Mouse (Mus musculus) neural tube, embryonic 11.5 days (tissue): ENCODE measurements around the gene Cd209f. TPM values are rescaled to one million over a fixed set of nuclear protein-coding genes. Genes with fewer than 3 reads are reported as not detected.
"Not testable (repeated sequence)": the region's sequence is repeated elsewhere in the genome, so short reads cannot be mapped to it uniquely, and the experiment has no call there.

Experiments
- ATAC-seq: fragments of 200-750 bp; cut with Nextera tagmentation; 2 replicates; pipeline ENCODE4 v1.8.0; 2017; ENCODE audit warnings: moderate number of reproducible peaks, mild to moderate bottlenecking, moderate TSS enrichment, moderate library complexity; ENCODE audit not compliant: insufficient read depth, low FRiP score, low TSS enrichment
- DNase-seq: peaks from one replicate; pipeline ENCODE4 v3.0.0-alpha.2; 2015; ENCODE audit warnings: low spot score
- H3K27ac ChIP-seq: fragments of 300-500 bp; sonication (generic); 2 replicates; pipeline ENCODE4 v1.5.1; 2014; ENCODE audit warnings: low read depth, mild to moderate bottlenecking, low read length
- H3K27me3 ChIP-seq: fragments of 300-500 bp; sonication (generic); 2 replicates; pipeline ENCODE4 v1.6.1; 2014; ENCODE audit warnings: mild to moderate bottlenecking, low read length, mixed read lengths; ENCODE audit not compliant: control insufficient read depth, insufficient read depth
- H3K36me3 ChIP-seq: fragments of 300-500 bp; sonication (generic); 2 replicates; pipeline ENCODE4 v1.6.1; 2014; ENCODE audit warnings: mild to moderate bottlenecking, low read length, moderate library complexity, mixed read lengths; ENCODE audit not compliant: control insufficient read depth, insufficient read depth
- H3K4me1 ChIP-seq: fragments of 300-500 bp; sonication (generic); 2 replicates; pipeline ENCODE4 v1.6.1; 2014; ENCODE audit warnings: low read length, mixed read lengths; ENCODE audit not compliant: control insufficient read depth, insufficient read depth
- H3K4me2 ChIP-seq: fragments of 300-500 bp; sonication (generic); 2 replicates; pipeline ENCODE4 v1.6.1; 2014; ENCODE audit warnings: low read depth, mild to moderate bottlenecking, moderate library complexity
- H3K4me3 ChIP-seq: fragments of 300-500 bp; sonication (generic); 2 replicates; pipeline ENCODE4 v1.5.1; 2014; ENCODE audit warnings: low read depth, low read length
- H3K9ac ChIP-seq: fragments of 300-500 bp; sonication (generic); 2 replicates; pipeline ENCODE4 v1.6.1; 2014; ENCODE audit warnings: mild to moderate bottlenecking, low read length
- H3K9me3 ChIP-seq: fragments of 300-500 bp; sonication (generic); 2 replicates; pipeline ENCODE4 v1.6.1; 2016; ENCODE audit warnings: low read length; ENCODE audit not compliant: control insufficient read depth
- WGBS: fragments of 180-500 bp; shearing (Covaris S2); extraction: QIAGEN DNeasy Blood & Tissue Kit; methylation state at CpG from one replicate; pipeline ENCODE4 v1.1.7; 2014; 5-methylcytosine and 5-hydroxymethylcytosine counted together
- polyA plus RNA-seq: library from polyadenylated mRNA; unstranded; fragments of >200 nt; fragmentation: Nextera tagmentation; extraction: Ambion mirVana; gene quantifications from 2 replicates; pipeline ENCODE4 v1.2.1, GENCODE M21; 2014

Cd209f gene
- polyA plus RNA-seq = not detected in 2 replicates

DNA sequence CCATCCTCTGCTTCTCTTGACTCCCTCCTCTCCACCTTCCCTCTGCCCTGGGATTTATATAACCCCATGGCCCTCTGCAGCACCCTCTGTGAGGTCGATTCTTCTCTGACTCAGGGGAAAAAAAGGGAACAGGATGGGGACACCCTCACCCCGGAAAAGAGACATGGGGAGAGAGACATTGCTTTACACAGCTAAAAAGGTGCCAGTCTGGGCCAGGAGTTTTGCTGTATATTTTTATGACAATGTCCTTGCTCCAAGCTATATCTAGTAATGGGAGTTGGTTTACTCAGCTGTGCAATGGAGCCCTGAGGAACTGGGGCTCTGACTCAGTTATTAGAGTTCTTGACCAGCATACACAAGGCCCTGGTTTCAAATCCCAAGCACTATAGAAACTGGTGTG is at the start of gene Cd209f:
Gene Cd209f, minus strand, starts transcription at position 101 of the 400 bp plus-strand sequence.
- H3K27me3 ChIP-seq, H3K4me2 ChIP-seq: not testable (repeated sequence)
- 76% methylated on average over 1 of the region's 2 CpGs for WGBS

GRCm38 (mm10) chr8:4154878-4155277 is 49.2 kb upstream of the Cd209f start:
- Histone ChIP-seq H3K27me3 (no peaks in the 10 kb centered on the region), H3K36me3 (no peaks in the 10 kb centered on the region), H3K4me3 (no peak overlapping the region), H3K4me1 (no peaks in the 10 kb centered on the region), H3K9me3 (no peaks in the 10 kb centered on the region), H3K4me2 (no peak overlapping the region), H3K27ac (no peak overlapping the region), H3K9ac (no peak overlapping the region)
- ATAC-seq (no peak), DNase-seq (no peak)

More for the DNA sequence above, at the start of gene Cd209f:
- not testable (repeated sequence) for ATAC-seq, DNase-seq, H3K9me3 ChIP-seq, H3K36me3 ChIP-seq, H3K4me3 ChIP-seq, H3K4me1 ChIP-seq, H3K27ac ChIP-seq, H3K9ac ChIP-seq

- WGBS = 29% methylated on average over 1 of the region's 1 CpGs
- no peak overlapping the region for H3K27ac ChIP-seq
- no peak overlapping the region for H3K4me2 ChIP-seq
- DNase-seq (no peak), ATAC-seq (no peak)
- no peak overlapping the region for H3K4me3 ChIP-seq
- no peaks in the 10 kb centered on the region for H3K27me3 ChIP-seq
- H3K9me3 ChIP-seq = no peaks in the 10 kb centered on the region
- H3K36me3 ChIP-seq = no peaks in the 10 kb centered on the region
- no peaks in the 10 kb centered on the region for H3K4me1 ChIP-seq
- H3K9ac ChIP-seq = no peak overlapping the region
These were observed 41.6 kb upstream of the Cd209f start for GRCm38 (mm10) chr8:4147272-4147671.

- no peak for DNase-seq
These were observed 36.1 kb upstream of the Cd209f start for GRCm38 (mm10) chr8:4141721-4142120.

DNA sequence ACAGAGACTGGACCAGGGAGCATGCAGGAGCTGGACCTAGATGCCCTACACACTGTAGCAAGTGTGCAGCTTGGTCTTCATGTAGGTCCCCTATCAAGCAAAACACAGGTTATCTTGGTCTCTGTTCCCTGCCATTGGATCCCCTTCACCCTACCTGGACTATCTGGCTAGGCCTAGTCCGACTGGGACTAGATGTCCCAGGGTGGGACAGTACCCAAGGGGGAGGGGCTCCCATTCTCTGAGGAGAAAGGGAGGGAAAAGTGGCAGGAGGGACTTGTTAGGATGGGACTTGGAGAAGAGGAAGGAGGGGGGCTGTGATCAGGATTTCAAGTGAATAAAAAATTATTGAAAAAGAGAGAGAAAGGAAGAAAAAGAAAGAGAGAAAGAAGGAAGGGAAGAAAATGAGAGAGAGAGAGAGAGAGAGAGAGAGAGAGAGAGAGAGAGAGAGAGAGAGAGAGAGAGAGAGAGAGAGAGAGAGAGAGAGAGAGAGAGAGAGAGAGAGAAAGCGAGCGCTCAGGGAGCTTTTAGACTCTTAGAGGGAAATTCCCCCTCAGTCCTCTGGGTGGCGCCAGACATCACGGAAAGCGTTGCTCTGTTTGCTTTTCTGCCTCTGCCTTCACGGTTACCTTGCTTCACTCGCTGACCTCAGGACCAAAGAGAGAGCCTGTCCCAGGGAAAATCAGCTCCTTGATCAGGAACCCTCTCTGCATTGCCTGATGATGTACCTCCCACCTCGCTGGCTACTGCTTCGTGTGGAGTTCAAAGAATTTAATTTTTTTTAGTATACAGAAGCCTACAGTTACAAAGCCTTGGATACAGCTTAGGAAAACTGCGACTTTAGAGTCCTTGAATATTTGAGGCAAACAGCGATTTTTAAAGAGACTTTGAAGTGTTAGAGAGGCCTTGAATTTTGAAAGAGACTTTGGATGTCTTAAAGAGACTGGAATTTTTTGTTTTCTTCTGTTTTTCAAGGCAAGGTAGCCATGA is 34.3 kb upstream of the Cd209f start:
- Histone ChIP-seq H3K4me1 (no peaks in the 10 kb centered on the region), H3K27me3 (no peaks in the 10 kb centered on the region), H3K36me3 (no peaks in the 10 kb centered on the region), H3K4me2 (no peak overlapping the region), H3K9ac (no peak overlapping the region), H3K27ac (no peak overlapping the region), H3K9me3 (no peaks in the 10 kb centered on the region), H3K4me3 (no peak overlapping the region)
- DNase-seq (peak; percentile 79), ATAC-seq (peak; percentile 64)
- WGBS = 11% methylated on average over 12 of the region's 12 CpGs

More at GRCm38 (mm10) chr8:4141721-4142120, 36.1 kb upstream of the Cd209f start:
- ATAC-seq = no peak
- Histone ChIP-seq H3K4me3 (no peak overlapping the region), H3K27me3 (no peaks in the 10 kb centered on the region), H3K36me3 (no peaks in the 10 kb centered on the region), H3K9me3 (no peaks in the 10 kb centered on the region), H3K4me1 (no peaks in the 10 kb centered on the region), H3K27ac (no peak overlapping the region), H3K9ac (no peak overlapping the region), H3K4me2 (no peak overlapping the region)
- WGBS = 64% methylated on average over 3 of the region's 3 CpGs

DNA sequence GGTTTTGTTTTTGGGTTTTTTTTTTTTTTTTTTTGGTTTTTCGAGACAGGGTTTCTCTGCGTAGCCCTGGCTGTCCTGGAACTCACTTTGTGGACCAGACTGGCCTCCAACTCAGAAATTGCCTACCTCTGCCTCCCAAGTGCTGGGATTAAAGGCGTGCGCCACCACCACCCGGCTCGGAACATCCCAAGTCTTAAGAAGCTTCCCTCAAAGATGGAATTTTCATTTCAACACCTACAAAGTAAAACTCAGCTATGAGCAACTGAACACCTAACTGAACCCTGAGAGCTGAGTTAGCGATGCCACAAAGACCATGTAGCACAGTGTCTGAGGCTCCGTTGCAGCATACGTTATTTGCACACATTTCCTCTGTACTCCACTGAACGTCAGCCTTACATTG is 28.2 kb upstream of the Cd209f start, which contains the start of gene Cd209g:
Gene Cd209g, plus strand, starts transcription at position 301 of the 400 bp plus-strand sequence.
- no peak within 1 kb of the TSS for H3K4me3 ChIP-seq
- H3K27me3 ChIP-seq = no peaks in the 10 kb centered on the region
- ATAC-seq = no peak
- H3K4me1 ChIP-seq = no peaks in the 10 kb centered on the region
- no peaks in the 10 kb centered on the region for H3K9me3 ChIP-seq
- H3K9ac ChIP-seq = no peak within 1 kb of the TSS
- no peak within 1 kb of the TSS for H3K27ac ChIP-seq
- WGBS = 94% methylated on average over 10 of the region's 10 CpGs
- no peaks in the 10 kb centered on the region for H3K36me3 ChIP-seq
- DNase-seq = no peak
- H3K4me2 ChIP-seq = no peak within 1 kb of the TSS

GRCm38 (mm10) chr8:4088514-4088913 is 17.1 kb downstream of the Cd209f start:
- WGBS = 83% methylated on average over 3 of the region's 3 CpGs
- H3K4me3 ChIP-seq = not testable (repeated sequence)

DNA sequence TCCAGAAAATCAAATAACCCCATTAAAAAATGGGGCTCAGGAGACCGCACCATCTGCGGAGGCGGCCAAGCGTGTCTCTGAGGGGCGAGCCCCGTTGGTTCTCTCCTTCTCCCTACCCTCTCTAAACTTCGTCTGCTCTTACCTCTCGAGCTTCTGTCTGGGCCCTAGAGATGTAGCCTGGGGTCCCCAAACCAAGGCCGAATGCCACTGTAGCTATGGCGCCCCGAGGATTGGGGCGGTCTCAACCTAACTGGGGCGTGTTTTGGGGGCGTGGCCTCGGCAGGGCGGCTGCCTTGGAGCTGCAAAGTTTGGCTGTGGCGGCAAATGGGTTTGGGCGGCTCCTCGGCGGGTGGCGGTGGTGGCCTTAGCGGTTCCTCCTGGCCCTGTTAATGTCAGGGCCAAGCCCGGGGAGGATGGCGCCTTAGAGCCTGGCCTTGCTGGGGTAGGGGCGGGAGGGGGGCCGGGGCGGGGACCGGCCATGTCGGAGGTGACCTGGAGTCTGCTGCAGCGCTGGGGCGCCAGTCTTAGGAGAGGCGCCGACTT is 18.4 kb downstream of the Cd209f start:
- H3K9ac ChIP-seq, H3K4me1 ChIP-seq, H3K9me3 ChIP-seq, H3K4me3 ChIP-seq, H3K27me3 ChIP-seq, H3K27ac ChIP-seq, DNase-seq, H3K36me3 ChIP-seq, H3K4me2 ChIP-seq: not testable (repeated sequence)
- ATAC-seq = peak; percentile 31
- 39% methylated on average over 28 of the region's 33 CpGs for WGBS

More at GRCm38 (mm10) chr8:4088514-4088913, 17.1 kb downstream of the Cd209f start:
- not testable (repeated sequence) for H3K9ac ChIP-seq, DNase-seq, H3K4me1 ChIP-seq, H3K27ac ChIP-seq, H3K36me3 ChIP-seq, H3K27me3 ChIP-seq, ATAC-seq, H3K9me3 ChIP-seq, H3K4me2 ChIP-seq
